Mouse (Mus musculus): ENCODE measurements around the gene Por. TPM values are rescaled to one million over a fixed set of nuclear protein-coding genes. Genes with fewer than 3 reads are reported as not detected.

Por gene
- polyA plus RNA-seq, 1 experiment: 28.4 TPM

DNA sequence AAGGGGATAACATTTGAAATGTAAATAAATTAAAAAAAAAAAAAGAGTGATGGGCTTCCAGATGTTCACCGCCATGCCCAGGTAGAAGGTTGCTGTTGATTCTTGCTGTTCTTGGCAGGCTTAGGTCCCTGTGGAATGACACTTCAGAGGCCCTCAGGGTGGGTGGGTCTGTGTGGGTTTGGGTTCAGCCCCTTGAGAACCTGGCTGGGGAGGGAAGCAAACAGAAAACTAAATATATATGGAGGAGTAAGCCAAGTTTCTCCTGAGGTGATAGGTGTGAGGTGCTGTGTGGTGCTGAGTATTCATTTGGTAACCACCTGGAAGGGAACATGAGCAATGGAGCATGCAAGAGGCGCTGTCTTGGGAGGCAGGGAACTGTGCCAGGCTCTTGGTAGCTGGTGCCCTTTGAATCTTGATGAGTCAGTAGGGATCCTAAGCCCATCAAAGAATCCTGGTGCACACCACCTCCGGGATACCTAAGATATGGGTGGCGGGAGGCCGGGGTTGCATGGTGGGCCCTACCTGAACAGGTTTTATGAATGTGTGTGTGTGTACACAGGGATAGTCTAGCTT, 23.5 kb downstream of the Por start:
- Histone ChIP-seq H3K27ac (ENCODE audit: control insufficient read depth, insufficient read depth, low read depth, low read length, poor library complexity) (no peak overlapping the region), H3K4me3 (replicated peaks; ENCODE audit: control insufficient read depth, low read depth, low read length) (no peak overlapping the region), H3K4me1 (ENCODE audit: control insufficient read depth, insufficient read depth, low read length) (no peaks in the 10 kb centered on the region; the same call in none of the 2 replicates)
- WGBS: 86% methylated on average over 5 of the region's 5 CpGs
- TF ChIP-seq POLR2A (IDR thresholded peaks at IDR 0.05; ENCODE audit: borderline replicate concordance, control insufficient read depth, low read depth, low read length) (no peak), CTCF (IDR thresholded peaks at IDR 0.05; ENCODE audit: control insufficient read depth, insufficient read depth, low read length) (no peak)

DNA sequence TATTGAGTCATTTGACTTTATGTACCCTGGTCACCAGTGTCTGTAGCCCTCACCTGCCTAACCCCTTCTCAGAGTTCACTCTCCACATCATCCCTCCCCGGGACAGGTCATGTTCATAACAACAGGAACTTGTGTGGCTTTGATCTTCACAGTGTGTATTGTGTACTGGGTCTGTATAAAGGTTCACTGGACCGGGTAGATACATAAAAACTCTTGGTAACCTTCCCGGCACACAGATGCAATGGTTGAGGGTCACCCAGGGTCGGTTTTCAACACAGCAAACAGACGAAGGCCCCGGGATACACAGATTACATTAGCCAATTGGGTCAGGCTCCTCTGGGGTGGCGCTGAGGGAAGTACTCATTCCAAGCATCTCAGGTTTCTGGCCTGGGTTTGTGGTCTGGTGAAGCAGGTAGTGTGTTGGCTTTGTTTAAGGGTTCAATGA, 25.5 kb downstream of the Por start:
- H3K27ac ChIP-seq (ENCODE audit: control insufficient read depth, insufficient read depth, low read depth, low read length, poor library complexity): no peak overlapping the region
- 61% methylated on average over 7 of the region's 7 CpGs for WGBS
- H3K4me1 ChIP-seq (ENCODE audit: control insufficient read depth, insufficient read depth, low read length): no peaks in the 10 kb centered on the region; the same call in 1 of the 2 replicates
- H3K4me3 ChIP-seq (replicated peaks; ENCODE audit: control insufficient read depth, low read depth, low read length): no peak overlapping the region
- TF ChIP-seq POLR2A (IDR thresholded peaks at IDR 0.05; ENCODE audit: borderline replicate concordance, control insufficient read depth, low read depth, low read length) (no peak), CTCF (IDR thresholded peaks at IDR 0.05; ENCODE audit: control insufficient read depth, insufficient read depth, low read length) (no peak)

DNA sequence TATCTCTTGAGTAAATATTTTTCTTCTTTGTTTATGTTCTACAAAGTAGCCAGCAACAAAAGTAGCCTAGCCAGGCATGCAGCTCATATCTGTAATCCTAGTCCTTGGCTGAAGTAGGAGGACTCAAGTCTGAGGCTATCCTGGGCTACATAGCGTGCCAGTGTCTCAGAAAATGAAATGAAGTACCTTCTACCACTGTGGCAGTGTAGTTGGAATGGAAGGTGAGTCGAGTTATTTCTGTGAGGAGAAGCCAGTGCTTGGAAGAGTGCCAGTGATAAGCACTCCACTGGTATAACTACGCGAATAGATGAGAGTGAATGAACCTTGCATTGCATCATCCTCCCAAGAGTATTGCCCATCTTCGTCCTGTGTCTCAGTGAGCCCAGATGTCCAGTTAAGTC, 27.9 kb downstream of the Por start:
- no peak for TF ChIP-seq CTCF (IDR thresholded peaks at IDR 0.05; ENCODE audit: control insufficient read depth, insufficient read depth, low read length)
- no peak for TF ChIP-seq POLR2A (IDR thresholded peaks at IDR 0.05; ENCODE audit: borderline replicate concordance, control insufficient read depth, low read depth, low read length)
- no peak overlapping the region for H3K27ac ChIP-seq (ENCODE audit: control insufficient read depth, insufficient read depth, low read depth, low read length, poor library complexity)
- H3K4me3 ChIP-seq (replicated peaks; ENCODE audit: control insufficient read depth, low read depth, low read length): no peak overlapping the region
- WGBS: 61% methylated on average over 5 of the region's 5 CpGs
- H3K4me1 ChIP-seq (ENCODE audit: control insufficient read depth, insufficient read depth, low read length): peaks cover 6% of the 10 kb centered on the region

DNA sequence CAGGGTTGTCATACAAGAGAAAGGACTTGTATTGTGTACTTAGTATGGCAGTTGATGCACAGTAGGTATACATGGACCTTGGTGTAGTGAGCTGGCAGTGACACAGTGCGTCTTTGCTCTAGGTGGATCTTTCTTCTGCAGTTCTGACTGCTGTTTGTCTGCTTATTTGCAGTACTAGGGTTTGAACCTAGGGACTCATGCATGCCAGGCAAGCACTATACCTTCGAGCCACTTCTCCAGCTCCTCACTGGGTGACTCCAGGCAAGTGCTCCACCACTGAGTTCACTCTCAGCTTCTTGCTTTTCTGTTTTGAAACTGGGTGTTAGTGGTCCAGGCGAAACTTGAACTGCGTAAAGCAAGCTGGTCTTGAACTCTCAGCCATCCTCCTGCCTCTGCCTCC, 31.8 kb downstream of the Por start:
- H3K4me3 ChIP-seq (replicated peaks; ENCODE audit: control insufficient read depth, low read depth, low read length): no peak overlapping the region
- TF ChIP-seq POLR2A (IDR thresholded peaks at IDR 0.05; ENCODE audit: borderline replicate concordance, control insufficient read depth, low read depth, low read length) (no peak), CTCF (IDR thresholded peaks at IDR 0.05; ENCODE audit: control insufficient read depth, insufficient read depth, low read length) (no peak)
- no peak overlapping the region; the same call in 1 of the 2 replicates for H3K27ac ChIP-seq (ENCODE audit: control insufficient read depth, insufficient read depth, low read depth, low read length, poor library complexity)
- peaks cover 11% of the 10 kb centered on the region for H3K4me1 ChIP-seq (ENCODE audit: control insufficient read depth, insufficient read depth, low read length)
- 91% methylated on average over 4 of the region's 4 CpGs for WGBS

DNA sequence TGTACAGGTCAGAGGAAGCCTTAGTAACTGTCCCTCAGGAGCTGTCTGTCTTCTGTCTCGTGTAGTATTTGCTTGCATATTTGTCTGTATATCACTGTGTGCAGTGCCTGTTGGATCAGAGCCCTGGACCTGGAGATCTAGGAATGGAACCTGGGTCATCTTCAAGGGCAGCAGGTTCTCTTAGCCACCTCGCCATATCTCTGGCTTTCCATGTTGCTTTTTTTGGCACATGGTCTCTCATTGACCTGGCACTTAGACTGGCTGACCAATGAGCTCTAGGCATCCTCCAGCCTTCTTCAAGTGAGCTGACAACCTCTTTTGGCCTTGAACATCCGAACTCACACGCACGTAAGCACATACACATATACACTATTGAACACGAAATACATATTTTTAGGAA, 32.4 kb downstream of the Por start:
- peak overlapping the region; percentile 46 for H3K27ac ChIP-seq (ENCODE audit: control insufficient read depth, insufficient read depth, low read depth, low read length, poor library complexity)
- H3K4me3 ChIP-seq (replicated peaks; ENCODE audit: control insufficient read depth, low read depth, low read length): no peak overlapping the region
- 39% methylated on average over 6 of the region's 6 CpGs for WGBS
- H3K4me1 ChIP-seq (ENCODE audit: control insufficient read depth, insufficient read depth, low read length): peaks cover 11% of the 10 kb centered on the region
- TF ChIP-seq POLR2A (IDR thresholded peaks at IDR 0.05; ENCODE audit: borderline replicate concordance, control insufficient read depth, low read depth, low read length) (no peak), CTCF (IDR thresholded peaks at IDR 0.05; ENCODE audit: control insufficient read depth, insufficient read depth, low read length) (no peak)

DNA sequence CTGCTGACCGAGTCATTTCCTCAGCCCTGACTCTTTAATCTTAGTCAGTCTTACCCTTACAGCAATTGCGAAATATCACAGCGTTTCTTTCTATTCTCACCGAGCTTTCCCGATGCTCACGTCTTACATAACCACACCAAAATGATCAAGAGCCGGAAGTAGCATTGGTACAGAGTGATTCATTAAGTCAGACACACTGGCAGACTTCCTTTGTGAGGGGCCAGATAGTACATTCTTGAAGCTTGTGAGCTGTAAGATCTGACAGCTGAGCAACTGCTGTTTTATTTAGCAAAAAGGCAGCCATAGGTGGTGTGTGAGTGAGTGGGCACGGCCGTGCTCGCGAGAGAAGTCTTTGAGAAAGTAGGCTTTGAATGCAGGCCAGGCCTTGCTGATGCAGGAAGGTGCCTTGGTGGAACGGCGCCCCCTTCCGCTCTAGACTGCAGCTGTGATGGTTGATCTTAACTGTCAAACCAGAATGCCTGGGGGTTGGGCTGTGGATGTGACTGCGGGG, 32.9 kb downstream of the Por start:
- peak overlapping the region; percentile 87 for H3K27ac ChIP-seq (ENCODE audit: control insufficient read depth, insufficient read depth, low read depth, low read length, poor library complexity)
- peaks cover 11% of the 10 kb centered on the region for H3K4me1 ChIP-seq (ENCODE audit: control insufficient read depth, insufficient read depth, low read length)
- 3% methylated on average over 15 of the region's 15 CpGs for WGBS
- TF ChIP-seq POLR2A (IDR thresholded peaks at IDR 0.05; ENCODE audit: borderline replicate concordance, control insufficient read depth, low read depth, low read length): no peak
- peak; percentile 67 for TF ChIP-seq CTCF (IDR thresholded peaks at IDR 0.05; ENCODE audit: control insufficient read depth, insufficient read depth, low read length)
- H3K4me3 ChIP-seq (replicated peaks; ENCODE audit: control insufficient read depth, low read depth, low read length): no peak overlapping the region

DNA sequence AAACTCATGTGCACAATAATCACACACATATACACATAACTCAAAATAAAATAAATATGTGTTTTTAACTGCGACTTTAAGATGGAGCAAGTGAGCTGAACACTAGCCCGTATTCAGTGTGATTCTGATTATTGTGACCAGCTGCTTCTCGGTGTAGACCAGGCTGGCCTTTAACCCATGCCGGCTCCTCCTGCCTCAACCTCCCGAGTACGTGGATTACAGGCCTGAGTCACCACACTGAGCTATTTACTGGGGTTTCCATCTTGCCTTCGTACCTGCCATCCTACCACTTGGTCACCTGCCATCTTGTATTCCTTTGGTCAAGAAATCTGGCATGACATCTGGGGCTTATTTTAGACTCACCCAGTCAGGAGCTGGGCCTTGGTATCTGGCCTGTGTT, 33.6 kb downstream of the Por start:
- peaks cover 12% of the 10 kb centered on the region for H3K4me1 ChIP-seq (ENCODE audit: control insufficient read depth, insufficient read depth, low read length)
- peak overlapping the region; percentile 87 for H3K27ac ChIP-seq (ENCODE audit: control insufficient read depth, insufficient read depth, low read depth, low read length, poor library complexity)
- H3K4me3 ChIP-seq (replicated peaks; ENCODE audit: control insufficient read depth, low read depth, low read length): no peak overlapping the region
- TF ChIP-seq POLR2A (IDR thresholded peaks at IDR 0.05; ENCODE audit: borderline replicate concordance, control insufficient read depth, low read depth, low read length): no peak
- no peak for TF ChIP-seq CTCF (IDR thresholded peaks at IDR 0.05; ENCODE audit: control insufficient read depth, insufficient read depth, low read length)
- 84% methylated on average over 7 of the region's 7 CpGs for WGBS

DNA sequence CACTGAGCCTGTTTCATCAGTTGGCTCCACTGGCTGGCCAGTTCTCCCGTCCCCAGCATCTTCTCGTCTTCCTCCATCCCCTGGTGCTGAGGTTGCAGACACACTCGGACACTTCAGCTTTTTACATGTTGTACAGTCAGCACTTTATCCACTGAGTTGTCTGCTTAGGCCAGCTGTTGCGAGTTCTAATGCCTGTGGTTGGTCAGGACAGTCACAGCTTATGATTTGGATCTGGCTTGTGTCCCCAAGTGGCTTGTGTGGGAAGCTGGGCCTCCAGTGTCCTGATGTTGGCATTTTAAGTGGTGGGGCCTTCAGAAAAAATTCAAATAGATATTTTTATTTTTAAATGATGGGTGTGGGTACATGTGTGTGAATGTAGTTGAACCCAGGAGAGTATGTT, 35.5 kb downstream of the Por start:
- WGBS: 78% methylated on average over 4 of the region's 4 CpGs
- H3K27ac ChIP-seq (ENCODE audit: control insufficient read depth, insufficient read depth, low read depth, low read length, poor library complexity): no peak overlapping the region
- H3K4me3 ChIP-seq (replicated peaks; ENCODE audit: control insufficient read depth, low read depth, low read length): no peak overlapping the region
- H3K4me1 ChIP-seq (ENCODE audit: control insufficient read depth, insufficient read depth, low read length): peaks cover 14% of the 10 kb centered on the region
- no peak for TF ChIP-seq POLR2A (IDR thresholded peaks at IDR 0.05; ENCODE audit: borderline replicate concordance, control insufficient read depth, low read depth, low read length)
- TF ChIP-seq CTCF (IDR thresholded peaks at IDR 0.05; ENCODE audit: control insufficient read depth, insufficient read depth, low read length): no peak

All from bone marrow, adult 2 months (tissue).